Mouse (Mus musculus) embryonic stem cell, embryonic (primary cell): Measurements from ENCODE around the gene Memo1.

Source experiments
- CTCF ChIA-PET, 4 experiments: fragments of 300-600 bp in 2 of 4; fragments of 350-600 bp in 2 of 4; sonication (Branson Sonifier 250); formaldehyde crosslinking; loops; one replicate each; lab custom pipeline; 2022; ENCODE audit warnings: inconsistent platforms in 2 of 4; lab: Charles Lee
- POLR2A ChIA-PET, 4 experiments: fragments of 300-600 bp in 2 of 4; fragments of 350-600 bp in 2 of 4; sonication (Branson Sonifier 250); formaldehyde crosslinking; loops; one replicate each; lab custom pipeline; 2022; ENCODE audit warnings: antibody characterized with exemption in 4 of 4, inconsistent platforms in 1 of 4; lab: Charles Lee

Gene Memo1

GRCm38 (mm10) chr17:74278966-74279869 lies 16.1 kb downstream of the Memo1 start:
- CTCF ChIA-PET, result no interaction called here
- POLR2A ChIA-PET, result interaction anchor here in 2 of 4 experiments (0.9 to 2.8 kb wide), 7 partner anchors 9 to 52 kb away, joined by 3 to 12 read pairs (median 5); partner anchors contain the start of gene Memo1 (in 1 of the 2)

- ChIA-PET POLR2A (interaction anchor here in 2 of 4 experiments (0.6 to 1.2 kb wide), 4 partner anchors 19 to 217 kb away, joined by 3 to 4 read pairs (median 3); no protein-coding TSS in a partner anchor), CTCF (no interaction called here)
Measured at GRCm38 (mm10) chr17:74274471-74274870, 20.9 kb downstream of the Memo1 start.

GRCm38 (mm10) chr17:74272683-74273205 lies 22.6 kb downstream of the Memo1 start:
- ChIA-PET POLR2A (interaction anchor here in 3 of 4 experiments (0.6 to 2.3 kb wide), 15 partner anchors 8 to 345 kb away, joined by 3 to 11 read pairs (median 4); partner anchors contain the start of gene Birc6 (in 1 of the 3)), CTCF (interaction anchor here in 2 of 4 experiments (0.5 to 0.9 kb wide), 6 partner anchors 9 to 116 kb away, joined by 3 to 5 read pairs (median 3); no protein-coding TSS in a partner anchor)

- ChIA-PET CTCF (no interaction called here), POLR2A (interaction anchor here in 2 of 4 experiments (0.6 to 2.3 kb wide), 12 partner anchors 8 to 256 kb away, joined by 3 to 11 read pairs (median 4); partner anchors contain the start of gene Birc6 (in 1 of the 2))
Measured at GRCm38 (mm10) chr17:74271541-74272268, 23.6 kb downstream of the Memo1 start.

- ChIA-PET POLR2A (interaction anchor here in 3 of 4 experiments (0.6 to 1.5 kb wide), 5 partner anchors 11 to 814 kb away, joined by 3 to 5 read pairs (median 4); no protein-coding TSS in a partner anchor), CTCF (no interaction called here)
Measured at GRCm38 (mm10) chr17:74270205-74270604, 25.1 kb downstream of the Memo1 start.

- POLR2A ChIA-PET, result interaction anchor here in 1 of 4 experiments (0.5 to 1.9 kb wide), 12 partner anchors 10 to 726 kb away, joined by 3 to 9 read pairs (median 4); partner anchors contain the start of gene Birc6
- CTCF ChIA-PET, result interaction anchor here in 1 of 4 experiments (1.5 kb wide), 1 partner anchor 13 kb away, joined by 4 read pairs; no protein-coding TSS in a partner anchor
Measured at GRCm38 (mm10) chr17:74267415-74268180, 27.7 kb downstream of the Memo1 start.

GRCm38 (mm10) chr17:74265636-74266035 lies 29.7 kb downstream of the Memo1 start:
- ChIA-PET CTCF (interaction anchor here in 1 of 4 experiments (0.7 kb wide), 1 partner anchor 32 kb away, joined by 3 read pairs; no protein-coding TSS in a partner anchor), POLR2A (interaction anchor here in 2 of 4 experiments (0.7 to 1.2 kb wide), 2 partner anchors 19 to 31 kb away, joined by 3 to 4 read pairs; no protein-coding TSS in a partner anchor)

GRCm38 (mm10) chr17:74265156-74265505 lies 30.2 kb downstream of the Memo1 start:
- ChIA-PET CTCF (no interaction called here), POLR2A (interaction anchor here in 1 of 4 experiments (0.6 kb wide), 1 partner anchor 1323 kb away, joined by 3 read pairs; no protein-coding TSS in a partner anchor)

- ChIA-PET POLR2A (interaction anchor here in 2 of 4 experiments (0.6 to 3.1 kb wide), 3 partner anchors 13 to 1323 kb away, joined by 3 to 8 read pairs (median 3); no protein-coding TSS in a partner anchor), CTCF (interaction anchor here in 1 of 4 experiments (0.8 kb wide), 1 partner anchor 8 kb away, joined by 3 read pairs; no protein-coding TSS in a partner anchor)
Measured at GRCm38 (mm10) chr17:74264333-74265155, 30.8 kb downstream of the Memo1 start.

GRCm38 (mm10) chr17:74262415-74262814 lies 32.9 kb downstream of the Memo1 start:
- ChIA-PET POLR2A (interaction anchor here in 2 of 4 experiments (0.8 to 3.1 kb wide), 3 partner anchors 10 to 1404 kb away, joined by 3 to 8 read pairs (median 4); no protein-coding TSS in a partner anchor), CTCF (no interaction called here)

- ChIA-PET POLR2A (interaction anchor here in 1 of 4 experiments (0.6 to 2.5 kb wide), 8 partner anchors 10 to 88 kb away, joined by 3 to 9 read pairs (median 3); no protein-coding TSS in a partner anchor), CTCF (no interaction called here)
Measured at GRCm38 (mm10) chr17:74245284-74245683, 50.0 kb downstream of the Memo1 start.

- POLR2A ChIA-PET, result interaction anchor here in 1 of 4 experiments (0.8 to 2.1 kb wide), 3 partner anchors 25 to 78 kb away, joined by 3 to 5 read pairs (median 4); no protein-coding TSS in a partner anchor
- CTCF ChIA-PET, result interaction anchor here in 1 of 4 experiments (0.6 kb wide), 1 partner anchor 52 kb away, joined by 5 read pairs; no protein-coding TSS in a partner anchor
Measured at GRCm38 (mm10) chr17:74242788-74243187, 52.5 kb downstream of the Memo1 start.

- ChIA-PET POLR2A (interaction anchor here in 1 of 4 experiments (1.2 kb wide), 1 partner anchor 20 kb away, joined by 3 read pairs; no protein-coding TSS in a partner anchor), CTCF (no interaction called here)
Measured at GRCm38 (mm10) chr17:74240322-74240721, 55.0 kb downstream of the Memo1 start.

- ChIA-PET CTCF (no interaction called here), POLR2A (interaction anchor here in 1 of 4 experiments (0.9 to 1.8 kb wide), 4 partner anchors 17 to 57 kb away, joined by 3 to 4 read pairs (median 3); no protein-coding TSS in a partner anchor)
Measured at GRCm38 (mm10) chr17:74228131-74228759, 67.1 kb downstream of the Memo1 start.

GRCm38 (mm10) chr17:74217304-74217703 lies 78.0 kb downstream of the Memo1 start:
- ChIA-PET POLR2A (interaction anchor here in 1 of 4 experiments (0.6 kb wide), 1 partner anchor 10 kb away, joined by 3 read pairs; no protein-coding TSS in a partner anchor), CTCF (no interaction called here)
